Mouse (Mus musculus) inflammation-experienced regulatory T-cells, adult 16 weeks (primary cell): Measurements from ENCODE around the gene Cd79a. TPM values are rescaled to one million over a fixed set of nuclear protein-coding genes. Genes with fewer than 3 reads are reported as not detected.

Experiments used
- polyA plus RNA-seq: library from polyadenylated mRNA; unstranded; fragments of 100-300 nt; shearing (Covaris generic); gene quantifications from one replicate; pipeline ENCODE4 v1.2.1, GENCODE M21; 2017

The Cd79a gene
- polyA plus RNA-seq, result 16.0 TPM

DNA sequence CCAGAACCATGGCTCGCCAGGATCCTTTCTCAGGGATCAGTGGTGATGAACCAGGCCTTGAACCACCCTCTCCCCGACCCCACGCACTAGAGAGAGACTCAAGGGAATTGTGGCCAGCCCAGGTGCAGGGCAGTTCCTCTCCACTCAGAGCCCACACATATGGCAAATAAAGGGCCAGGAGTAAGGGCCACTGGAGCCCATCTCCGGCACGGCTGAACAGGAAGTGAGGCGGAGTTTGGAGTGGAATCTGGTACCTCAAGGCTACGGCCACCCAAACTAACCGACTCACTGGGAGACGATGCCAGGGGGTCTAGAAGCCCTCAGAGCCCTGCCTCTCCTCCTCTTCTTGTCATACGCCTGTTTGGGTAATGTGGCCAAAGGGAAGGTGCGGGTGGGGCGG is at the start of gene Cd79a:
Cd79a (plus strand) TSS at position 158 of the 400 bp plus-strand sequence.

DNA sequence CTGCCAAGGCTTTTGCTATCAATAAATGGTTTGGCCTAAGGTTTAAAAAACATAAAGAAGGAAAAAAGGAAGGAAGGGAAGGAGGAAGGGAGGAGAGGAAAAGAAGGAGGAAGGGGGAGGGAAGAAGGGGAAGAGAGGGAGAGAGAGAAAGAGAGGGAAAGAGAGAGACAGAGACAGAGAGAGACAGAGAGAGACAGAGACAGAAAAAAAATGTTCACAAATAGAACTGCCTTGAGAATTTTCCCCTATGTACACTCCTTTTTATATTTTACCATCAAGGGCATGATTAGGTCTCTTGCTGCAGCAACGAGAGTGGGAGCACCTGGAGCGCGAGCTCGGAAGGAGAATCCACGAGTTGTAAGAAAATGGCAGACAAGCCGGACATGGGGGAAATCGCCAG is 35.3 kb upstream of the Cd79a start, which contains the start of gene Gm9844:
Gm9844 (plus strand) TSS at position 301 of the 400 bp plus-strand sequence.

DNA sequence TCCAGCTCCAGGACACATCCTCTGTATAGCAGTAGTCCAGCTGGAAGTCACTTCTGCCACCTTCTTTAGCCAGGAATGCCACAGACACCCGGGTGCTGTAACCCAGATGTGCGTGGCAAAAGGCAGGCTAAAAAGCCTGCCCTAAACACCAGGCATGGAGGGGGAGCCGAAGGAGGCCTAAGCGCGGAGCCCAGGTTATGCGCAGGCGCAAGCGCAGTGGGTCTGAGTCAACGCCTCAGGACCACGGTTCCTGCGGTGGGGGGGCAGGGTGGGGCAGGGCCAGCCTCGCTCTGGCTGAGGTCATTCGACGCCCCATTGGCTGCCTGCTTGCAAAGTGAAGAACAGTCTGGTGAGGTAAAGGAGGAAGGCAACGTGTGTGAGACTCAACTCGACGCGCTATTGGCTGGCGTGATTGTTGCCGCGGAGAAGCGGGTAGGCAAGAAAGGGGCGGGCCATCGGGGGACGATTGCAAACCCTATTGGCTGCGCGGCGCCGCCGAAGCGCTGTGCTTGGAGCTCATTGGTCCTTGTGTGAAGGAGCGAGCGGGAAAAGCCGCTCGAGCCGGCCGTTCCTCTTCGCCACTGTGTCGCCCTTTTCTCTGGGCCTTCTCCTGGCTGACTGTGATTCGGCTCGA is 27.5 kb upstream of the Cd79a start, which contains the start of the genes Lypd4 and Dmrtc2:
Lypd4 (minus strand) TSS at position 410 of the 634 bp plus-strand sequence.
Dmrtc2 (plus strand) TSS at position 526 of the 634 bp plus-strand sequence.

DNA sequence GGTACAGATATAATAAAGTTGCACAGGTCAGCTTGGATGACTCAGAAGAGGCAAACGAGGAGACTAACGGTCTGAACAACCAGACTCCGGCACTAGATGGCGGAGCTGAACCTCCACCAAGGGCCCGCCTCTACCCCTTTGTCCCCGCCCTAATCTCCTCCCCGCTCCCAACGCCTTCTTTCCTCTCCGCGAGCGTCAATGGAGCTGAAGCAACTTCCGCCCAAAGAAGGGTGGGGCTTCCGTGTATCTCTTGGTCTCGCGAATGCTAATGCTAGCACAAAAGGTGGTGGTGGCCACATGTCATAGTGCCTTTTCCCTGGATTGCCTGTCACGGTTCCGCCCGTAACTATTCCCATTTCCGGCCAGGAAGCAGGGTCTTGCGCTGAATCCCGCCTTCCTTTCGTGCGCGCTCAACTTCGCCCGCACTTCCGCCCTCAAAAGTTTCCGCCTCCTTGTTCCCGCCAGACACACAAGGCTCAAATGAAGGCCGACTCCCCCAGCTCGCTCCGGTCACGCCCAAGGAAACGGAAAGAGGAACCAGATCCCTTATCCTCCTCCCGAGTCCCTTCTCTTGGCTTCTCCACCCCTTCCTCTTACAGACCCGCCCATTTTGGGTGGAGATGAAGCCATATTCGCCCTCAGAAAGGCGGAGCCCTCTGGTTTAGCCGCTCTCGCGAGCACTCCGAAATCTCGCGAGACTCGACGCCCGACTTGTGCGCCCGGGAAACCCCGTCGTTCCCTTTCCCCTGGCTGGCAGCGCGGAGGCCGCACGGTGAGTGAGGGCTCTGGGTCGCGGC is 13.1 kb upstream of the Cd79a start, which contains the start of gene Rps19:
Rps19 (plus strand) TSS at position 476 of the 797 bp plus-strand sequence.

DNA sequence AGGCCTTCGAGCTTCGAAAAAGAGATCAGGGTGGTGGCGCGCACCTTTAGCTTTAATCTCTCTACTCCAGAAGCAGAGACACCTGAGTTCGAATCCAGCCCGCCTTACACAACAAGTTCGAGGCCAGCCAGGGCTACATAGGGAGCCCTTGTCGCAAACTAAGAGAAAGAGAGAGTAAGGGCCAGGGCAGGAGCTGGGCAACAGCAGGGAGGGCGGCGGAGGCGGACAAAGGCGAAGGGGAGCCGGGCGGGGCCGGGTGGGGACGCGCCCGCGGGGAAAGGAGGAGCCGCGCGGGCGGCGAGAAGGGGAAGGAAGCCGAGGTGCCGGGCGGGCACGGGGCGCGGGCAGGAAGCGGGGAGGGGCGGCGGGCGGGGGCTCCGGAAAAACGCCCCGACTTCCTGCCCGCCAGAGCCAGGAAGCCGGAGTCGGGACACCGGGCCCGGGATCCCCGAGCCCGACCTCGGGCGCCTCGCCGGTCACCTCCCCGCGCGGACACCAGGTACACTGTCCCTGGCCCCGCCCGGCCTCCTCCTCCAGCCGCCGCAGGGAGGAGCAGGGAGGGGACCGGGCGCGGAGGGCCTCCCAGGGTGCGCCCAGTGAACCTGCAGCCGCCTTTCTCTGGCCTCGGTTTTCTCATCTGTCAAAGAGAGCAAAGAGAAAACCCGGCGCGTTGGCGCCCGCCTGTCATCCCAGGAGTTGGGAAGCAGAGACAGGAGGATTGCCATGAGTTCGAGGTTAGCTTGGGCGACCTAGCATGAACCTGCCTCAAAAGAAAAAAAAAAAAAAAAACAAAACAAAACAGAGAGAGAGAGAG is 5.7 kb downstream of the Cd79a start, which contains the start of gene Arhgef1:
Arhgef1 (plus strand) TSS at position 283 of the 814 bp plus-strand sequence.

DNA sequence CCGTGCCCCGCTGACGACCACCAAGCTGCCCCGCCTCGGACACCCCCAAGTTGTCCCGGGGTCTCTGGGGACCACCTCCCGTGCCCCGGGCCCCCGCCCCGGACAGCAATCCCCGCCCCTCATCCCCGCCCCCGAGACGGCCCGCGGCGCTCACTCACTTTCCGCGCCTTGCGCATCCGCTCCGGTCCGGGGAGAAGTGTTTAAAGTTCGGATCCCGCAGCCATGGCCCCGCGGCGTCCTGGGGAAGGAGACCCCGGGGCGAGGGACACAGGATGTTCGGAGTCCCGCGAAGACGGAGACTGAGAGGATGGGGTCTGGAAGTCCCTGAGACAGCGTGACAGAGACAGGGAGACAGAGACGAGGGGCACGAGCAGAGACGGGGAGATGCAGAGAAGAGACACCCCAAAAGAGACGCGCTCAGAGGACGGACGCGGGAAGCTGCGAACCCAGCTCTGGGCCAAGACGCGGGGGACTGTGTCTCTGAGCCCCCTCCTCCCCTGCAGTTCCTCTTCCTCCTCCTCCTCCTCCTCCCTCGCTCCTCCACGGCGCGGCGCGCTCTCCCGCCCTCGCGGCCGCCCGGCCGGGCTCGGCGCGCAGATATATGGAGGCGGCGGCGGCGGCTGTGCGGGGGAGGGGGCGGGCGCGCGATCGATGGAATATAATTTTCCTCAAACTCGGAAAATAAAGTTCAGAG is 47.2 kb downstream of the Cd79a start, which contains the start of gene Gm4881:
Gm4881 (minus strand) TSS at position 238 of the 694 bp plus-strand sequence.

Other genes starting within 250 kb of the Cd79a start
- gene Tex101, start 220.7 kb upstream of the Cd79a start, polyA plus RNA-seq, result not detected
- gene BC049730, start 188.1 kb upstream of the Cd79a start, polyA plus RNA-seq, result not detected
- gene Gm4763, start 170.5 kb upstream of the Cd79a start, polyA plus RNA-seq, result not detected
- 0.21 TPM for gene Cd177, start 137.1 kb upstream of the Cd79a start, polyA plus RNA-seq
- gene Ceacam10, start 120.2 kb upstream of the Cd79a start, polyA plus RNA-seq, result not detected
- 10.8 TPM for gene Gm9844, start 35.2 kb upstream of the Cd79a start, polyA plus RNA-seq
- not detected for gene Lypd4, start 27.4 kb upstream of the Cd79a start, polyA plus RNA-seq
- not detected for gene Dmrtc2, start 27.3 kb upstream of the Cd79a start, polyA plus RNA-seq
- gene Rps19, start 13.0 kb upstream of the Cd79a start, polyA plus RNA-seq, result 4,580 TPM
- gene Arhgef1, start 5.5 kb downstream of the Cd79a start, polyA plus RNA-seq, result 953 TPM
- not detected for gene Gm4881, start 47.1 kb downstream of the Cd79a start, polyA plus RNA-seq
- gene Rabac1, start 75.4 kb downstream of the Cd79a start, polyA plus RNA-seq, result 700 TPM
- 10.7 TPM for gene Atp1a3, start 108.6 kb downstream of the Cd79a start, polyA plus RNA-seq
- gene Grik5, start 175.0 kb downstream of the Cd79a start, polyA plus RNA-seq, result 6.6 TPM
- 49.1 TPM for gene Zfp574, start 175.2 kb downstream of the Cd79a start, polyA plus RNA-seq